Mouse (Mus musculus) E14TG2a.4 (cell line): Measurements from ENCODE around the gene Reck.

Experiments used
- CTCF ChIP-seq: conservative IDR thresholded peaks from 2 replicates; pipeline ENCODE4 v1.5.1; 2014; ENCODE audit warnings: low read length
- POU5F1 ChIP-seq: IDR thresholded peaks from 2 replicates; pipeline ENCODE4 v1.6.1; 2014; ENCODE audit warnings: low read length, borderline replicate concordance

DNA sequence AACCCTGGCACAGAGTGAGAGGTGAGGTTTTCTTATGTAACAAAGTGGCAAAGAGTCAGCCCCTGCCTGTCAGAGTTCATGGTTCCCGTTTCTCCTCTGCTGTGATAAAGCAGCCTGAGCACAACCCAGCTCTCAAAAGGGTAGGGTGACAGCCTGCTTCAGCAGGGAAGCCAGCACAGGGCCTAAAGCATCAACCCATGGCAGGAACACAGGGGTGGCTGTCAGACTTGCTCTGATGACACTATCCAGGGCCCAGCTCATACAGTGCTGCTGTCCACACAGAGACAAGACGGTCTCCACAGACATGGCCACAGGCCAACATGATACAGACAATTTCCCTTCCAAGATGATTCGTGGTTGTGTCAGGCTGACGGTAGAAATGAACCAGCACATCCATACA, 56.5 kb downstream of the Reck start:
- TF ChIP-seq CTCF, result no peak
- no peak for TF ChIP-seq POU5F1
